Mouse (Mus musculus) CH12.LX (cell line): ENCODE data around the gene Cxxc4. TPM values are rescaled to one million over a fixed set of nuclear protein-coding genes. Genes with fewer than 3 reads are reported as not detected.

Experiments used
- DNase-seq: peaks from one replicate; pipeline ENCODE4 v3.0.0-alpha.2; 2013; ENCODE audit errors: extremely low read depth
- H3K27ac ChIP-seq: 2 replicates; pipeline ENCODE4 v1.5.1; 2012; ENCODE audit warnings: low read depth, mild to moderate bottlenecking, control low read depth, moderate library complexity; ENCODE audit not compliant: insufficient read depth
- H3K27me3 ChIP-seq: replicated peaks from 2 replicates; pipeline ENCODE3; 2012; ENCODE audit warnings: inconsistent platforms
- H3K36me3 ChIP-seq, 2 experiments: replicated peaks in 1 of 2; 2 replicates each; pipeline versions ENCODE3 to v1.6.1; 2012; ENCODE audit warnings: inconsistent platforms in 1 of 2, low read length in 1 of 2, mild to moderate bottlenecking in 1 of 2, mixed read lengths in 1 of 2, moderate library complexity in 1 of 2; ENCODE audit not compliant: control insufficient read depth in 1 of 2, insufficient read depth in 1 of 2
- H3K4me1 ChIP-seq, 2 experiments: 2 replicates each; pipeline ENCODE4 v1.6.1; 2012; ENCODE audit warnings: inconsistent platforms in 1 of 2, moderate library complexity in 1 of 2; ENCODE audit not compliant: insufficient read depth in 2 of 2, control insufficient read depth in 1 of 2
- H3K4me2 ChIP-seq: 2 replicates; pipeline ENCODE4 v1.6.1; 2012; ENCODE audit warnings: low read depth, mild to moderate bottlenecking, control low read depth; ENCODE audit not compliant: poor library complexity, insufficient read depth, severe bottlenecking
- H3K4me3 ChIP-seq, 3 experiments: fragments of 150-350 bp in 1 of 3; sonication (generic) in 1 of 3; replicated peaks in 1 of 3; 2 replicates each; pipeline versions ENCODE3 to v1.5.1; 2011 to 2012; ENCODE audit warnings: low read depth in 2 of 3, low read length in 2 of 3, mild to moderate bottlenecking in 2 of 3, moderate library complexity in 2 of 3, control low read depth in 1 of 3, improper control_type of control experiment in 1 of 3, inconsistent platforms in 1 of 3, mixed read lengths in 1 of 3; ENCODE audit not compliant: poor library complexity in 1 of 3
- H3K79me2 ChIP-seq: replicated peaks from 2 replicates; pipeline ENCODE4 v1.6.1; 2012; ENCODE audit warnings: mild to moderate bottlenecking, moderate library complexity; ENCODE audit not compliant: control insufficient read depth, poor library complexity, insufficient read depth, severe bottlenecking; ENCODE audit errors: extremely low read depth
- H3K9ac ChIP-seq: 2 replicates; pipeline ENCODE4 v1.6.1; 2012; ENCODE audit warnings: low read depth, mild to moderate bottlenecking, control low read depth, moderate library complexity; ENCODE audit not compliant: insufficient read depth
- H3K9me3 ChIP-seq: replicated peaks from 2 replicates; pipeline ENCODE3; 2012; ENCODE audit warnings: low read length, inconsistent platforms, mixed read lengths
- BHLHE40 ChIP-seq: IDR thresholded peaks from 2 replicates; pipeline ENCODE4 v1.6.1; 2011; ENCODE audit warnings: mild to moderate bottlenecking, low read depth, low read length, improper control_type of control experiment
- CHD1 ChIP-seq: IDR thresholded peaks from 2 replicates; pipeline ENCODE4 v1.6.1; 2012; ENCODE audit warnings: low read depth, low read length, improper control_type of control experiment, inconsistent platforms
- CHD2 ChIP-seq: IDR thresholded peaks from 2 replicates; pipeline ENCODE4 v1.6.1; 2011; ENCODE audit warnings: low read length, improper control_type of control experiment
- CTCF ChIP-seq, 2 experiments: IDR thresholded peaks in 1 of 2; conservative IDR thresholded peaks in 1 of 2; 2 replicates each; pipeline ENCODE4 v1.5.1; 2011 to 2012; ENCODE audit warnings: low read depth in 2 of 2, low read length in 2 of 2, improper control_type of control experiment in 1 of 2, inconsistent platforms in 1 of 2, mild to moderate bottlenecking in 1 of 2, moderate library complexity in 1 of 2
- E2F4 ChIP-seq: IDR thresholded peaks from 2 replicates; pipeline ENCODE4 v1.6.1; 2011; ENCODE audit warnings: low read depth, low read length, improper control_type of control experiment; ENCODE audit not compliant: insufficient replicate concordance
- ELF1 ChIP-seq: IDR thresholded peaks from 2 replicates; pipeline ENCODE4 v1.6.1; 2014; ENCODE audit warnings: low read depth, mild to moderate bottlenecking, inconsistent platforms, low read length, improper control_type of control experiment
- HCFC1 ChIP-seq: IDR thresholded peaks from 2 replicates; pipeline ENCODE4 v1.6.1; 2012; ENCODE audit warnings: low read depth, mild to moderate bottlenecking, inconsistent platforms, low read length, improper control_type of control experiment
- IRF4 ChIP-seq: IDR thresholded peaks from 2 replicates; pipeline ENCODE4 v1.6.1; 2014; ENCODE audit warnings: low read depth, mild to moderate bottlenecking, inconsistent platforms, low read length, improper control_type of control experiment
- JUN ChIP-seq: IDR thresholded peaks from 2 replicates; pipeline ENCODE4 v1.6.1; 2011; ENCODE audit warnings: low read depth, mild to moderate bottlenecking, low read length, improper control_type of control experiment, moderate library complexity; ENCODE audit not compliant: insufficient read depth
- JUND ChIP-seq: conservative IDR thresholded peaks from 2 replicates; pipeline ENCODE4 v1.6.1; 2011; ENCODE audit warnings: low read depth, low read length, improper control_type of control experiment
- KAT2A ChIP-seq: IDR thresholded peaks from 2 replicates; pipeline ENCODE4 v1.6.1; 2012; ENCODE audit warnings: low read length, improper control_type of control experiment, inconsistent platforms; ENCODE audit not compliant: insufficient replicate concordance
- MAX ChIP-seq: IDR thresholded peaks from 2 replicates; pipeline ENCODE4 v1.6.1; 2011; ENCODE audit warnings: low read length, improper control_type of control experiment
- MXI1 ChIP-seq: IDR thresholded peaks from 2 replicates; pipeline ENCODE4 v1.6.1; 2011; ENCODE audit warnings: mild to moderate bottlenecking, low read depth, low read length, improper control_type of control experiment
- NELFE ChIP-seq: IDR thresholded peaks from 2 replicates; pipeline ENCODE4 v1.6.1; 2011; ENCODE audit warnings: low read depth, low read length, improper control_type of control experiment
- NRF1 ChIP-seq: IDR thresholded peaks from 2 replicates; pipeline ENCODE4 v1.6.1; 2014; ENCODE audit warnings: low read depth, mild to moderate bottlenecking, inconsistent platforms, low read length, improper control_type of control experiment, moderate library complexity
- PAX5 ChIP-seq: IDR thresholded peaks from 2 replicates; pipeline ENCODE4 v1.6.1; 2012; ENCODE audit warnings: low read length, inconsistent platforms, mixed read lengths
- POLR2AphosphoS2 ChIP-seq: IDR thresholded peaks from 2 replicates; pipeline ENCODE4 v1.6.1; 2011; ENCODE audit warnings: low read depth, low read length, improper control_type of control experiment
- RAD21 ChIP-seq: IDR thresholded peaks from 2 replicates; pipeline ENCODE4 v1.6.1; 2011; ENCODE audit warnings: low read depth, mild to moderate bottlenecking, low read length, improper control_type of control experiment, moderate library complexity
- RCOR1 ChIP-seq: conservative IDR thresholded peaks from 2 replicates; pipeline ENCODE4 v1.6.1; 2012; ENCODE audit warnings: low read depth, mild to moderate bottlenecking, inconsistent platforms, low read length, improper control_type of control experiment
- SIN3A ChIP-seq: IDR thresholded peaks from 2 replicates; pipeline ENCODE4 v1.6.1; 2012; ENCODE audit warnings: low read length, improper control_type of control experiment, inconsistent platforms
- SMC3 ChIP-seq: IDR thresholded peaks from 2 replicates; pipeline ENCODE4 v1.6.1; 2011; ENCODE audit warnings: low read depth, low read length, improper control_type of control experiment
- UBTF ChIP-seq: IDR thresholded peaks from 2 replicates; pipeline ENCODE4 v1.6.1; 2012; ENCODE audit warnings: low read depth, mild to moderate bottlenecking, inconsistent platforms, low read length, improper control_type of control experiment, moderate library complexity
- USF2 ChIP-seq: conservative IDR thresholded peaks from 2 replicates; pipeline ENCODE4 v1.6.1; 2011; ENCODE audit warnings: low read depth, low read length, improper control_type of control experiment
- ZC3H11A ChIP-seq: IDR thresholded peaks from 2 replicates; pipeline ENCODE4 v1.6.1; 2012; ENCODE audit warnings: low read depth, mild to moderate bottlenecking, inconsistent platforms, low read length, improper control_type of control experiment
- ZKSCAN1 ChIP-seq: IDR thresholded peaks from 2 replicates; pipeline ENCODE4 v1.6.1; 2012; ENCODE audit warnings: low read depth, inconsistent platforms, low read length, improper control_type of control experiment, borderline replicate concordance
- ZMIZ1 ChIP-seq: IDR thresholded peaks from 2 replicates; pipeline ENCODE4 v1.6.1; 2012; ENCODE audit warnings: low read depth, mild to moderate bottlenecking, inconsistent platforms, low read length, improper control_type of control experiment
- ZNF384 ChIP-seq: IDR thresholded peaks from 2 replicates; pipeline ENCODE4 v1.6.1; 2012; ENCODE audit warnings: low read depth, low read length, improper control_type of control experiment, inconsistent platforms
- dilution Hi-C: fragments of 300-500 bp; cut with MboI; formaldehyde crosslinking; loops from 2 replicates; pipeline ENCODE4 v1.14.3; 2020; ENCODE audit warnings: low sequenced_read_pairs; ENCODE audit not compliant: extremely low pct_unique_long_range_greater_than_20kb, extremely low pct_ligation_motif_present
- in situ Hi-C: fragments of 300-500 bp; cut with MboI; formaldehyde crosslinking; loops from 3 replicates; pipeline ENCODE4 v1.14.3; 2019; ENCODE audit warnings: low sequenced_read_pairs, low pct_ligation_motif_present, low pct_unique_long_range_greater_than_20kb, mixed read lengths
- polyA plus RNA-seq: library from polyadenylated mRNA; unstranded; fragments of >175 nt; gene quantifications from 2 replicates; pipeline ENCODE4 v1.2.1, GENCODE M21; 2012; ENCODE audit warnings: low read depth; ENCODE audit not compliant: insufficient read length
- total RNA-seq, 2 experiments: library from RNA; depleted of rRNA; stranded (reverse); fragments of 300-350 nt in 1 of 2; fragments of >200 nt in 1 of 2; gene quantifications; 2 replicates each; pipeline ENCODE4 v1.2.3; 2012 to 2014

The Cxxc4 gene
- total and polyA plus RNA-seq, 3 experiments = 0.12 to 0.19 TPM; not detected in 1

DNA sequence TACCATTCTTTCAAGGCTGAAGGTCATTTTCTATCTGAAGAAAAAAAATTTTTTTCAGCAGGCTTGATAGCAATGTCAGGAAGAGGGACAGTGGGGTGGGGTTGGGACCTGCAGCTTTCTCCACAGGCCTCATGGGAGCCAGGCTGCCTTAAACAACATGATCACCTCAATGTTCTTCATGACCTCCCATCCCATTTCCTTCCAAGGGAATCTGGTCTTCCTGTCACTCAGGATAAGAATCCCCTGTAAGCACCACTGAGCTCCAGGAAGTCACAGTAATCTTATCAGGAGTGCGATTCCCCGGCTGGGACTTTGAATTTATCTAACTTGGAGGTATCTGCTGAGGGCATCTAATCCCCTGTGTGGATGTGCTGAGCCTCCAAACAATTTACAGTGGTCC, 17.9 kb downstream of the Cxxc4 start:
- no peaks in the 10 kb centered on the region for H3K4me1 ChIP-seq
- H3K9me3 ChIP-seq = no peaks in the 10 kb centered on the region
- DNase-seq = no peak
- no peak overlapping the region for H3K4me3 ChIP-seq
- no peak overlapping the region for H3K9ac ChIP-seq
- no peak overlapping the region for H3K27ac ChIP-seq
- no peaks in the 10 kb centered on the region for H3K36me3 ChIP-seq
- no peak overlapping the region for H3K4me2 ChIP-seq
- in situ Hi-C loops = no loop called here
- TF ChIP-seq MXI1 = no peak
- no peak for TF ChIP-seq MAX
- TF ChIP-seq CHD1 = no peak
- no peak for TF ChIP-seq ZC3H11A
- TF ChIP-seq UBTF = no peak
- TF ChIP-seq SIN3A = no peak
- no peak for TF ChIP-seq KAT2A
- no peak for TF ChIP-seq SMC3
- TF ChIP-seq IRF4 = no peak
- no peak for TF ChIP-seq HCFC1
- TF ChIP-seq NELFE = no peak
- TF ChIP-seq NRF1 = no peak
- no peak for TF ChIP-seq ZNF384
- no peaks in the 10 kb centered on the region for H3K79me2 ChIP-seq
- dilution Hi-C loops = no loop called here
- H3K27me3 ChIP-seq = no peaks in the 10 kb centered on the region

DNA sequence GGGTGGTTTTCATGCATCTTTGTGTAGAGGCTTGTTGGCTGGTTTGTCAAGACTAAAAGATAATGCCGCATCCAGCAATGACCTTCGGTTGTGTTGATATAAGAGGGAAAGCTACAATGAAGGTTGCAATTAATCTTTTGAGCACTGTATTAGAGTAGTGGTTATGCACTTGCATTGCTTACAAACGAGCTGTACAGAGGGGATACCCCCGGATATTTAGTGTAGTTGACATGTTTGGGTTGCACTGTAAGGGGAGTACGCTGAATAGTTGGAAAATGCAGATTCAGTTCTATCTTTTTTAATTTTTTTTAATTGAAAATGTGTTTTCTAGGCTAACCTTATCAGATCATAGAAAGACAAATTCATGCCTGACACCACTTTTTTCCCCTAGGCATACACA, 22.4 kb downstream of the Cxxc4 start:
- in situ Hi-C loops = no loop called here
- no peaks in the 10 kb centered on the region for H3K79me2 ChIP-seq
- no peak overlapping the region for H3K4me2 ChIP-seq
- dilution Hi-C loops = no loop called here
- H3K27me3 ChIP-seq = no peaks in the 10 kb centered on the region
- no peak for DNase-seq
- H3K4me3 ChIP-seq = no peak overlapping the region
- H3K9ac ChIP-seq = no peak overlapping the region
- H3K36me3 ChIP-seq = no peaks in the 10 kb centered on the region
- no peaks in the 10 kb centered on the region for H3K9me3 ChIP-seq
- H3K27ac ChIP-seq = no peak overlapping the region
- TF ChIP-seq PAX5 = no peak
- TF ChIP-seq BHLHE40 = no peak
- TF ChIP-seq ELF1 = no peak
- no peak for TF ChIP-seq USF2
- TF ChIP-seq KAT2A = no peak
- TF ChIP-seq ZKSCAN1 = no peak
- no peak for TF ChIP-seq CTCF (conservative IDR thresholded peaks at IDR 0.05 in 1 of 2, IDR thresholded peaks at IDR 0.05 in 1 of 2; ENCODE audit: low read depth in 2 of 2, low read length in 2 of 2)
- no peak for TF ChIP-seq HCFC1
- no peak for TF ChIP-seq ZMIZ1
- TF ChIP-seq E2F4 = no peak
- no peak for TF ChIP-seq POLR2AphosphoS2
- TF ChIP-seq CHD2 = no peak
- no peak for TF ChIP-seq JUN
- TF ChIP-seq NELFE = no peak
- TF ChIP-seq JUND = no peak
- TF ChIP-seq MXI1 = no peak
- no peak for TF ChIP-seq IRF4
- TF ChIP-seq RAD21 = no peak
- no peak for TF ChIP-seq ZC3H11A
- no peak for TF ChIP-seq RCOR1
- H3K4me1 ChIP-seq = no peaks in the 10 kb centered on the region
